Mouse (Mus musculus) neural tube, embryonic 14.5 days (tissue): ENCODE data around the gene C330021F23Rik. TPM values are rescaled to one million over a fixed set of nuclear protein-coding genes. Genes with fewer than 3 reads are reported as not detected.
"Not testable (repeated sequence)": the region's sequence is repeated elsewhere in the genome, so short reads cannot be mapped to it uniquely, and the experiment has no call there.

Experiments used
- ATAC-seq: fragments of 200-750 bp; cut with Nextera tagmentation; 2 replicates; pipeline ENCODE4 v1.8.0; 2017; ENCODE audit warnings: low read depth, mild to moderate bottlenecking, moderate TSS enrichment, moderate library complexity
- H3K27ac ChIP-seq: fragments of 300-500 bp; sonication (generic); 2 replicates; pipeline ENCODE4 v1.5.1; 2014; ENCODE audit warnings: low read depth, mild to moderate bottlenecking, control low read depth, low read length, moderate library complexity, mixed read lengths
- H3K27me3 ChIP-seq: fragments of 300-500 bp; sonication (generic); 2 replicates; pipeline ENCODE4 v1.6.1; 2014; ENCODE audit warnings: low read length; ENCODE audit not compliant: control insufficient read depth, insufficient read depth
- H3K36me3 ChIP-seq: fragments of 300-500 bp; sonication (generic); 2 replicates; pipeline ENCODE4 v1.6.1; 2014; ENCODE audit warnings: low read length, mixed read lengths; ENCODE audit not compliant: control insufficient read depth, insufficient read depth
- H3K4me1 ChIP-seq: fragments of 300-500 bp; sonication (generic); 2 replicates; pipeline ENCODE4 v1.6.1; 2014; ENCODE audit warnings: low read length; ENCODE audit not compliant: control insufficient read depth, insufficient read depth
- H3K4me2 ChIP-seq: fragments of 300-500 bp; sonication (generic); 2 replicates; pipeline ENCODE4 v1.6.1; 2014; ENCODE audit warnings: mild to moderate bottlenecking, low read depth, low read length, control low read depth
- H3K4me3 ChIP-seq: fragments of 300-500 bp; sonication (generic); 2 replicates; pipeline ENCODE4 v1.5.1; 2014; ENCODE audit warnings: low read depth, low read length, control low read depth, mixed read lengths
- H3K9ac ChIP-seq: fragments of 300-500 bp; sonication (generic); replicated peaks from 2 replicates; pipeline ENCODE4 v1.6.1; 2014; ENCODE audit warnings: low read depth, mild to moderate bottlenecking, control low read depth, low read length, mixed read lengths
- H3K9me3 ChIP-seq: fragments of 300-500 bp; sonication (generic); 2 replicates; pipeline ENCODE4 v1.6.1; 2016; ENCODE audit warnings: low read length; ENCODE audit not compliant: control insufficient read depth
- WGBS: fragments of 180-500 bp; shearing (Covaris S2); extraction: QIAGEN DNeasy Blood & Tissue Kit; methylation state at CpG from one replicate; pipeline ENCODE4 v1.1.7; 2014; 5-methylcytosine and 5-hydroxymethylcytosine counted together
- polyA plus RNA-seq: library from polyadenylated mRNA; unstranded; fragments of >200 nt; fragmentation: Nextera tagmentation; extraction: Ambion mirVana; gene quantifications from 2 replicates; pipeline ENCODE4 v1.2.1, GENCODE M21; 2014

C330021F23Rik gene
- polyA plus RNA-seq, 1 experiment from 2014 or later: 0.60 TPM

- H3K4me3 ChIP-seq, H3K4me1 ChIP-seq, H3K27me3 ChIP-seq, H3K9ac ChIP-seq, H3K36me3 ChIP-seq, H3K27ac ChIP-seq, H3K9me3 ChIP-seq, ATAC-seq, H3K4me2 ChIP-seq: not testable (repeated sequence)
- WGBS: 93% methylated on average over 1 of the region's 3 CpGs
Measured at GRCm38 (mm10) chr8:3581961-3582360, 14.2 kb downstream of the C330021F23Rik start.

- no peaks in the 10 kb centered on the region for H3K36me3 ChIP-seq
- no peak overlapping the region for H3K4me2 ChIP-seq
- 96% methylated on average over 2 of the region's 2 CpGs for WGBS
- no peaks in the 10 kb centered on the region for H3K9me3 ChIP-seq
- H3K9ac ChIP-seq: no peak overlapping the region
- no peaks in the 10 kb centered on the region for H3K4me1 ChIP-seq
- no peak overlapping the region for H3K27ac ChIP-seq
- H3K4me3 ChIP-seq: no peak overlapping the region
- no peaks in the 10 kb centered on the region for H3K27me3 ChIP-seq
- ATAC-seq: no peak
Measured at GRCm38 (mm10) chr8:3586452-3586851, 18.7 kb downstream of the C330021F23Rik start.

GRCm38 (mm10) chr8:3586993-3587390 lies 19.2 kb downstream of the C330021F23Rik start, which contains the start of gene Camsap3:
TSS of gene Camsap3 (plus strand) at chr8:3587293.
- ATAC-seq: no peak; the same call in 1 of the 2 replicates
- Histone ChIP-seq H3K36me3 (no peaks in the 10 kb centered on the region), H3K27me3 (no peaks in the 10 kb centered on the region), H3K27ac (peak within 1 kb of the TSS; percentile 82), H3K9ac (peak within 1 kb of the TSS; percentile 88), H3K4me2 (peak within 1 kb of the TSS; percentile 73), H3K9me3 (no peaks in the 10 kb centered on the region), H3K4me3 (peak within 1 kb of the TSS; percentile 87), H3K4me1 (no peaks in the 10 kb centered on the region)
- WGBS: 0% methylated on average over 7 of the region's 7 CpGs

- peak overlapping the region; percentile 87 for H3K4me3 ChIP-seq
- peak overlapping the region; percentile 82 for H3K27ac ChIP-seq
- WGBS: 1% methylated on average over 74 of the region's 77 CpGs
- H3K27me3 ChIP-seq: no peaks in the 10 kb centered on the region
- H3K36me3 ChIP-seq: no peaks in the 10 kb centered on the region
- H3K4me2 ChIP-seq: peak overlapping the region; percentile 73
- H3K4me1 ChIP-seq: no peaks in the 10 kb centered on the region
- ATAC-seq: peak; percentile 85
- no peaks in the 10 kb centered on the region for H3K9me3 ChIP-seq
- peak overlapping the region; percentile 88 for H3K9ac ChIP-seq
Measured at GRCm38 (mm10) chr8:3587391-3588257, 19.8 kb downstream of the C330021F23Rik start.

- H3K36me3 ChIP-seq: no peaks in the 10 kb centered on the region
- H3K4me1 ChIP-seq: no peaks in the 10 kb centered on the region
- ATAC-seq: peak; percentile 70
- H3K9me3 ChIP-seq: no peaks in the 10 kb centered on the region
- 2% methylated on average over 11 of the region's 11 CpGs for WGBS
- H3K4me2 ChIP-seq: peak overlapping the region; percentile 73
- peak overlapping the region; percentile 82 for H3K27ac ChIP-seq
- no peaks in the 10 kb centered on the region for H3K27me3 ChIP-seq
- H3K9ac ChIP-seq: peak overlapping the region; percentile 88
- peak overlapping the region; percentile 87 for H3K4me3 ChIP-seq
Measured at GRCm38 (mm10) chr8:3588258-3588633, 20.5 kb downstream of the C330021F23Rik start.

- 74% methylated on average over 3 of the region's 3 CpGs for WGBS
- no peak for ATAC-seq
- Histone ChIP-seq H3K4me3 (no peak overlapping the region), H3K36me3 (0 out of 2 replicates have a peak, but pooled peaks cover 10% of the 10 kb centered on the region), H3K9me3 (no peaks in the 10 kb centered on the region), H3K27me3 (no peaks in the 10 kb centered on the region), H3K4me2 (no peak overlapping the region), H3K9ac (no peak overlapping the region), H3K27ac (no peak overlapping the region), H3K4me1 (no peaks in the 10 kb centered on the region)
Measured at GRCm38 (mm10) chr8:3593470-3593869, 25.7 kb downstream of the C330021F23Rik start.

GRCm38 (mm10) chr8:3594466-3594865 lies 26.7 kb downstream of the C330021F23Rik start:
- Histone ChIP-seq H3K9ac (no peak overlapping the region), H3K36me3 (0 out of 2 replicates have a peak, but pooled peaks cover 13% of the 10 kb centered on the region), H3K4me2 (no peak overlapping the region), H3K27me3 (no peaks in the 10 kb centered on the region), H3K9me3 (no peaks in the 10 kb centered on the region), H3K27ac (no peak overlapping the region), H3K4me3 (no peak overlapping the region), H3K4me1 (no peaks in the 10 kb centered on the region)
- no peak for ATAC-seq
- 95% methylated on average over 2 of the region's 2 CpGs for WGBS

- WGBS: 76% methylated on average over 3 of the region's 3 CpGs
- Histone ChIP-seq H3K27me3 (no peaks in the 10 kb centered on the region), H3K4me1 (no peaks in the 10 kb centered on the region), H3K4me3 (no peak overlapping the region), H3K36me3 (peaks cover 33% of the 10 kb centered on the region; the same call in 1 of the 2 replicates), H3K9ac (no peak overlapping the region), H3K27ac (no peak overlapping the region), H3K9me3 (no peaks in the 10 kb centered on the region), H3K4me2 (no peak overlapping the region)
- no peak for ATAC-seq
Measured at GRCm38 (mm10) chr8:3598054-3598453, 30.3 kb downstream of the C330021F23Rik start.

- H3K4me1 ChIP-seq: no peaks in the 10 kb centered on the region
- no peak overlapping the region for H3K4me2 ChIP-seq
- H3K27ac ChIP-seq: no peak overlapping the region
- H3K9ac ChIP-seq: no peak overlapping the region
- H3K9me3 ChIP-seq: no peaks in the 10 kb centered on the region
- no peak for ATAC-seq
- H3K27me3 ChIP-seq: no peaks in the 10 kb centered on the region
- H3K4me3 ChIP-seq: no peak overlapping the region
- WGBS: 33% methylated on average over 1 of the region's 1 CpGs
- H3K36me3 ChIP-seq: peaks cover 44% of the 10 kb centered on the region; the same call in 1 of the 2 replicates
Measured at GRCm38 (mm10) chr8:3599219-3599618, 31.4 kb downstream of the C330021F23Rik start.
